Comparison of ENCODE assay signal across 26 mouse cellular contexts in the genomic region with DNA sequence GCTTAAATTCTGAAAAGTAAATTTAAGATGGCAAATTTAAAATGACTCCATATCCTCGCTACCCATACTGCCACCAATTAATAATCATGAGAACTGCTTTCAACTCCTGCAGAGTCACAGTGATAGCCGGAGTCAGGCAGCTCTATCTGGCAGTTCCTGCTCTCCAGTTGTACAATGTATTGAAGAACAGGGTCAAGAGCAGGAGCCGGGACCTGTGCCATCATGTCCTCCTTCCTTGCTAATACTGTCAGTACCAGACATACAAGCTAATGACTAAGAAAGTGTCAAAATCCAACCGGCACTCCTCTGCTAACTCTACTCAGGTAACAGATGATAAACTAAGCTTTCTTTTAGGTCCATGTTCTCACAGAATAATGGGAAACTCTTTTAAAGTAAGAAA. TPM values are rescaled to one million over a fixed set of nuclear protein-coding genes. Genes with fewer than 3 reads are reported as not detected.
A peak's percentile ranks its signal among the peaks of the same experiment; 100 is the strongest.
DNase-seq lines count a peak whose midpoint lies in the region; ATAC-seq and TF ChIP-seq lines count a peak whose summit lies in the region.
"Had no signal": no experiment of that assay in that cellular context is flagged by ENCODE, and none has a peak within 500 bp of the region (broad histone marks: within the 10 kb centered on the region; RNA-seq: fewer than 3 reads in every experiment).

No protein-coding gene starts in this region.

- H3K36me3 ChIP-seq in liver, postnatal 0 days (replicated peaks; ENCODE audit: insufficient read depth, low read length), result no peaks in the 10 kb centered on the region
- H3K36me3 ChIP-seq: embryonic facial prominence, embryonic 13.5 days; forebrain, embryonic 10.5 days; forebrain, embryonic 15.5 days; heart, embryonic 10.5 days; hindbrain, embryonic 13.5 days; limb, embryonic 12.5 days had no signal

- TF ChIP-seq EP300 in liver, postnatal 0 days (IDR thresholded peaks at IDR 0.05; ENCODE audit: low read depth), result no peak

- peaks cover 36% of the 10 kb centered on the region for H3K4me1 ChIP-seq in liver, postnatal 0 days (ENCODE audit: insufficient read depth)

- H3K9ac ChIP-seq in liver, postnatal 0 days (replicated peaks), result no peak overlapping the region
- H3K9ac ChIP-seq: embryonic facial prominence, embryonic 13.5 days; forebrain, embryonic 15.5 days; hindbrain, embryonic 13.5 days; limb, embryonic 12.5 days had no signal

- no peak overlapping the region; the same call in 1 of the 2 replicates for H3K4me2 ChIP-seq in liver, postnatal 0 days (ENCODE audit: low read depth, low read length)
- H3K4me2 ChIP-seq: embryonic facial prominence, embryonic 13.5 days; forebrain, embryonic 15.5 days; hindbrain, embryonic 13.5 days; limb, embryonic 12.5 days; liver, embryonic 11.5 days had no signal

- no peaks in the 10 kb centered on the region for H3K9me3 ChIP-seq in liver, postnatal 0 days (ENCODE audit: low read length)
- H3K9me3 ChIP-seq: embryonic facial prominence, embryonic 13.5 days; forebrain, embryonic 10.5 days; forebrain, embryonic 15.5 days; heart, embryonic 10.5 days; hindbrain, embryonic 13.5 days; limb, embryonic 12.5 days had no signal

- 75% methylated on average over 4 of the region's 4 CpGs for WGBS in liver, postnatal 0 days (ENCODE audit: insufficient replicate concordance)

- no peak for TF ChIP-seq CTCF in liver, postnatal 0 days (IDR thresholded peaks at IDR 0.05; ENCODE audit: low read depth)

- H3K4me3 ChIP-seq in liver, postnatal 0 days (ENCODE audit: low read depth, low read length), result no peak overlapping the region
- H3K4me3 ChIP-seq: embryonic facial prominence, embryonic 13.5 days; forebrain, embryonic 10.5 days; forebrain, embryonic 15.5 days; heart, embryonic 10.5 days; hindbrain, embryonic 13.5 days; limb, embryonic 12.5 days had no signal

- no peak for ATAC-seq in liver, postnatal 0 days
- ATAC-seq: forebrain, embryonic 15.5 days; intestine, embryonic 16.5 days; lung, postnatal 0 days had no signal

- H3K27me3 ChIP-seq in liver, postnatal 0 days (ENCODE audit: insufficient read depth, low read length), result no peaks in the 10 kb centered on the region
- H3K27me3 ChIP-seq: embryonic facial prominence, embryonic 13.5 days; forebrain, embryonic 15.5 days; hindbrain, embryonic 13.5 days; limb, embryonic 12.5 days had no signal

- no peak overlapping the region for H3K27ac ChIP-seq in liver, postnatal 0 days (ENCODE audit: low read depth)
- H3K27ac ChIP-seq: embryonic facial prominence, embryonic 13.5 days; forebrain, embryonic 10.5 days; forebrain, embryonic 15.5 days; heart, embryonic 10.5 days; hindbrain, embryonic 13.5 days; kidney, postnatal 0 days; limb, embryonic 12.5 days had no signal

- DNase-seq in cerebellum, adult 18-20 months, result peak; percentile 41 to 57
- no peak for DNase-seq in cerebellum, adult 9-10 months
- DNase-seq in liver, result peak; percentile 14
- no peak for DNase-seq in liver, postnatal 0 days
- peak; percentile 11 to 26 for DNase-seq in cerebellum, postnatal 10 days
- DNase-seq in retina, postnatal 1 day, result no peak
- no peak for DNase-seq in embryo, embryonic 10.5 days (ENCODE audit: low spot score)
- DNase-seq: B cell, adult 2 months; gastrocnemius, postnatal 25 days; heart, adult 11 months; heart, postnatal 36 days; kidney, adult 8-10 months; lung, postnatal 4 days; midbrain, embryonic 14.5 days; spleen, adult 18-20 months; thymus, postnatal 14 days had no signal

RNA-seq across cellular contexts. Expression of gene Smap1, which starts 3.0 kb away (rescaled TPM):
- polyA plus RNA-seq in liver, postnatal 0 days (2015; fragmentation: Nextera tagmentation; extraction: Ambion mirVana), result 29.8 and 33.2 TPM in 2 replicates

Comparison
In these comparisons a context has a peak if more than half of its experiments do, and no peak if none do; other contexts are left out.
1. DNase-seq: peak in cerebellum, adult 18-20 months (2 of 2), liver (single experiment) and cerebellum, postnatal 10 days (2 of 2); none in cerebellum, adult 9-10 months (single experiment), liver, postnatal 0 days (single experiment), retina, postnatal 1 day (single experiment) and embryo, embryonic 10.5 days (single experiment).